Mouse (Mus musculus): ENCODE data around the gene Cplane1. TPM values are rescaled to one million over a fixed set of nuclear protein-coding genes. Genes with fewer than 3 reads are reported as not detected.

The Cplane1 gene
- 1 to 10 TPM; 7.1 to 8.8 TPM for polyA plus RNA-seq (2017; shearing (Covaris generic))

DNA sequence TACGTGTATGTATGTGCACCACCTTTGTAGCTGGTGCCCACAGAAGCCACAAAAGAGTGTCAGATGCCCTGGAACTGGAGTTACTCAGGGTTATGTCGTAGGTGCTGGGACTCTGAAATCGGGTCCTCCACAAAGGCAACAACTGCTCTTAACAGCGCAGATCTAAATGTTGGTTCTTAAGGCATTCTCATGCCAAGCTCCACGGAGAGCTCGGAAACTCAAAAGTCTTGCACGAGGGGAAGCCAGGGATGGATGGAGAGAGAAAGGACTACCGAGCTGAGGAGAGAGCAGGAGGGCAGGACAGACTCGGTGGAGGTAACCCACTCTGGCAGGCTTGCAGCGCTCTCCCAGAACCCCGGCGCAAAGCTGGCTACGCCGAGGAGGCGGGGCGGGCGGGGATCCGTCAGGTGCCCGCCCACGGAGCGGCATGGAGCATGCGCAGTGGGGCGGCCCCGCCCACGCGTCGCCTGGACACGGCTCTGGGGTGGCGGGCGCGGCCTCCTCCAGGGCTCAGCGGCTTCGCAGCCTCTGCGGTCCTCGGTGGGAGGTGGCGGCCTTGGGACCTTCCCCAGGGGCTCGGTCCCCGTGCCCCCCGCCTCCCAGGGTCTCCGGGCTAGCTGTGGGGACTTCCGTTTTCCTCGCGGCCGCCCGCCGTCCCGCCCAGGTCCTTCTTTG, at the start of gene Cplane1:
Gene Cplane1 (plus strand): TSS at position 516 of the 675 bp plus-strand sequence.

Other genes starting within 250 kb of the Cplane1 start
- 10 to 100 TPM; 39.5 to 43.3 TPM for gene Wdr70, start 69.9 kb upstream of the Cplane1 start, polyA plus RNA-seq (2017; shearing (Covaris generic))
- gene Nup155, start 59.8 kb upstream of the Cplane1 start, polyA plus RNA-seq (2017; shearing (Covaris generic)) = 10 to 100 TPM; 11.0 to 13.7 TPM

Measured in activated CD4-positive, CD25-positive, alpha-beta regulatory T cell (primary cell).